Mouse (Mus musculus) monocyte, adult 5-6 weeks (primary cell): ENCODE results near the gene Cd5l. TPM values are rescaled to one million over a fixed set of nuclear protein-coding genes. Genes with fewer than 3 reads are reported as not detected.

ENCODE experiments used
- ATAC-seq: fragments of 153-309, 156-312 bp; replicated peaks from 2 replicates; pipeline ENCODE4 v1.8.0; 2017; ENCODE audit warnings: mild to moderate bottlenecking; ENCODE audit not compliant: low TSS enrichment, insufficient number of reproducible peaks, severe bottlenecking, poor library complexity, low FRiP score
- total RNA-seq: library from RNA; stranded (forward); fragments of 200-1000, 200-491, 200-594 nt; gene quantifications from 3 replicates; pipeline ENCODE4 v1.2.3, GENCODE M21; 2017

Gene Cd5l
- total RNA-seq, 1 experiment from 2014 or later: not detected

- ATAC-seq: no peak
Measured at GRCm38 (mm10) chr3:87398809-87399208, 41.1 kb downstream of the Cd5l start.

DNA sequence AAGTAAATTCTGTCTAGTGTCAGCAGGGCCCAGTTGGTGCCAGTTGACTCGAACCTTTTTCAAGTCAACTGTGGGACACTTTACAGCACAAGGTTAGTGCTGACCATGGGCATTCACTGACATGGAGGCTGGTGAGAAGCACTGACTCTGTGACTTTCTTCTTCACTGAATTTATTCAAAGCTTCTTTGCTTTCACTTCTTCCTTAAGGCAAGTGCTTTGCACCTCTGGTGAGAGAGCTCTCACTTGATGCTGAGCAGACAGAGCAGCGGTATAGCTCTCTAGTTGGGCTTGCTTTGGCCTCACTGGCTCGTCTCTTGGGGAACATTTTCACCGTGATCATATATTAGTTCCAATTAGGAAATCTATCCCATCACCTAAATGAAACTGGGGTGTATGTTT, 42.2 kb downstream of the Cd5l start:
- no peak for ATAC-seq

DNA sequence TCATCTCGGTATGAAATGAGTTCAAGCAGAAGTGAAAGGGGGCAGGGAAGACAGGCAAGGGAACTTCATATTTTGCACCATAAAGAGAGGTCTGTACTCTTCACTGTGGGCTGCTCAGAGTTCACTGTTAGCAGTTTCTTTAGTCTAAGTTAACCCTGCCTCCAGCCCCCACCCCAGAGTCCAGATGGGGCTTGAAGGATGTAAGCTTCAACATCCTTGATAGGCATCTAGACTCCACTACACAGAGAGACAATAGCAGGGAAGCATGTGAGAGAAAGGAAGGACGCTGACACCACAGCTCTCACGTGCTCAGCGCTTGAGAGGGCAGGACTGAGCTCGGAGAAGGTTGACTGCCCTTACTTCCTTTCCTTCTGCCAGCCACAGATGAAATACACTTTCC, 43.6 kb downstream of the Cd5l start:
- ATAC-seq: peak; percentile 92

DNA sequence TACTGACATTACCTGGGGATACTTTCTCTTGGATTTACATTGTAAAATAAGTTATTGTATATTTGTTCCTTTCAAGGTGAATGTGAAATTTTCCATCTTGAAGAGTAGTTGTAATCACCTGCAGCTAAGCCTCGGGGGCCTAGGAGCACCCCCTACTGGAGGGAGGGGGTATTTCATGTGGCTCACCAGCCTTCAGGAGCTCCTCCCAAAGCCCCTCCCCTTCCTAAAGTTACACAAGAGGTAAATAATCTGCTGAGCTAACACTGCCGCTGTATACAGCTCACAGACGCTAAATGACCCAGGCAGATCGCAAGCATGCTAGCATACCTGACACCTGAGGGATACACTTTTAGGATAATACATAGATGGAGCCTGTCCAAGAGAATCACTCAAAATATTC, 50.5 kb downstream of the Cd5l start:
- peak; percentile 88 for ATAC-seq

DNA sequence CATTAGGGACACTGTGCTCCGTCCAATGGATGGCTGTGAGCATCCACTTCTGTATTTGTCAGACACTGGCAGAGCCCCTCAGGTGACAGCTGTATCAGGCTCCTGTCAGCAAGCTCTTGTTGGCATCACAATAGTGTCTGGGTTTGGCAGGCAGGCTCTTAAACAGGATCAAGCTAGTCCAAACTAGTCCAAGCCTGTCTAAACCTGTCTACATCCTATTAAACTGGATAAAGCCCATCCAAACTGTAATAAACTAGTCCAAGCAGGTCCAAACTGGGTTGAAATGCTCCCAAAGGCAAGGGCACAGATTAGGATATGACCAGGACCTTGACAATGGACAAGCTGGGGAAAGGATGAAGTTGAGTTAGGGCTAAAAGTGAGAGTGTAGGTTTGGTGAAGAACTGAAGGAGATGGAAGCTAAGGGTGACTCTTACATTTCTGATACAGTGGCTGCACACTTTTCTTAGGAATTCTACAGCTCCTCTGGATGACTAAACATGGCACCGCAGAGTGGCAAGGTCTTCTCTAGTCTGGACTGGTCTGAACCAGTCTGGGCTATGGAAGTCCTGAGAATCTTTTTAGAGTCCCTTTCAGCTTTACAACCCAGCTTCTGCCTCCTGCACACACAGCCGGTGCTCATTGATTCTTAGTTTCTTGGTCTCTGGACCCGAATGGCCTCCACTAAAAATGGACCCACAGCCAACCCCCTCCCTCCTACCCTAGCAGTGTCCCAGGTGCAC, 51.7 kb downstream of the Cd5l start:
- no peak for ATAC-seq

DNA sequence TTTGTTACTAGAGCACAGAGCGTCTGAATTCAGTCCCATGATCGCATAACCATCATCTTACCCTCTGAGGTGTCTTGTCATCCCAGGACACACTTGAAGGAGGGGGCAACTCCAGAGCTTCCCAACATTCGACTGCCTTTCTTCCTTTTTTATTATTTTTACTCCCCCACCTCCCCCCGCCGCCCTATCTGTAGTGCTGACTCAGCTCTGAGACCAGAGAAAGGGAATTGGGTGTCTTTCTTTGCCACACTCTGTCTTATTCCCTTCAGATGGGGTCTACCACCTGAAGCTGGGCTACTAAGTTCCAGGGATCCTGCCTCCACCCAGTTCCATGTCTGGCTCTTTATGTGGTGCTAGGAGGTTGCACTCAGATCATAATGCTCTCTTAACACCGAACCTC, 52.9 kb downstream of the Cd5l start:
- ATAC-seq: no peak

DNA sequence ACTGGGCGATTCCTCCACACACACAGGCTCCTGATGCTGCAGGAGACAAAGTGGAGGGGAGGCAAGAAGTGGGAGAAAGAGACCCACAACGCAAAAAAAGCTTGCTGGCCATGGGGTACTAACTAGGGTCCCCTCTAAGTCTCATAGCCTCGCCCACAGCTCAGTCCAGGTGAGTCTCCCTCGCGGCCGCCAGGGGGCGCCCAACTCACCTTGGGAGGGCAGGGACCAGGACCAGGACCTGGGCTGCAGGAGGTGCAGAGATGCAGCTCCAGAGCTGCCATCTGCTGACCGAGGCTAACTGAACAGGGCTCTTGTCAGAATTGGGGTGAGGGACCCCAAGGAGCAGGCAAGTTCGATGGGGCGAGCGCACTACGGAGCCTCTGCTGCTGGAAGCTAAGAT, 53.5 kb downstream of the Cd5l start:
- ATAC-seq: peak; percentile 65

DNA sequence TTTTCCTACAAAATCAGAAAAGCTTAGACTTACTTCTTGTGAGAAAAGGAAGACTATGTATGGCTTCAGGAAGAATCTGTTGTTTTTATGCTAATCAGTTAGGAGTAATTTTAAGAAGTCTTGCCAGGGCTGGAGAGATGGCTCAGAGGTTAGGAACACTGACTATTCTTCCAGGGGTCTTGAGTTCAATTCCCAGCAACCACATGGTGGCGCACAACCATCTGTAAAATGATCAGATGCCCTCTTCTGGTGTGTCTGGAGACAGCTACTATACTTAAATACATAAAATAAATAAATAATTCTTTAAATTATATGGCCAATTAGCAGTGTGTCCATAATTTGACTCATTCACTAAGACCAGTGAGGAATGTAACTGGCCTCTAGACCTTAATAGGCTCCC, 63.0 kb downstream of the Cd5l start:
- no peak for ATAC-seq

Other genes starting within 250 kb of the Cd5l start
- not detected in 3 replicates for gene Kirrel, start 183.1 kb upstream of the Cd5l start, total RNA-seq
- 0.43 to 1.3 TPM (median 0.78 TPM) in 3 replicates for gene Fcrls, start 94.1 kb upstream of the Cd5l start, total RNA-seq
- gene Fcrl1, start 18.5 kb downstream of the Cd5l start, total RNA-seq: 18.4 to 24.6 TPM (median 22.8 TPM) in 3 replicates
- gene Fcrl5, start 77.9 kb downstream of the Cd5l start, total RNA-seq: 2.7 to 5.0 TPM (median 3.8 TPM) in 3 replicates
- gene Etv3, start 167.5 kb downstream of the Cd5l start, total RNA-seq: 33.2 to 39.3 TPM (median 38.3 TPM) in 3 replicates